Mouse (Mus musculus) lung, embryonic 14.5 days (tissue): ENCODE measurements around the gene Sphk2. TPM values are rescaled to one million over a fixed set of nuclear protein-coding genes. Genes with fewer than 3 reads are reported as not detected.

Source experiments
- ATAC-seq: fragments of 200-750 bp; cut with Nextera tagmentation; 2 replicates; pipeline ENCODE4 v1.8.0; 2017; ENCODE audit warnings: mild to moderate bottlenecking, moderate TSS enrichment, moderate library complexity; ENCODE audit not compliant: insufficient read depth
- DNase-seq: peaks from one replicate; pipeline ENCODE4 v3.0.0-alpha.2; 2015
- H3K27ac ChIP-seq: fragments of 300-500 bp; sonication (generic); 2 replicates; pipeline ENCODE4 v1.5.1; 2014; ENCODE audit warnings: low read depth, mild to moderate bottlenecking, moderate library complexity
- H3K27me3 ChIP-seq: fragments of 300-500 bp; sonication (generic); 2 replicates; pipeline ENCODE4 v1.6.1; 2014; ENCODE audit warnings: low read length, control low read depth; ENCODE audit not compliant: insufficient read depth
- H3K36me3 ChIP-seq: fragments of 300-500 bp; sonication (generic); 2 replicates; pipeline ENCODE4 v1.6.1; 2014; ENCODE audit warnings: control low read depth; ENCODE audit not compliant: insufficient read depth
- H3K4me1 ChIP-seq: fragments of 300-500 bp; sonication (generic); 2 replicates; pipeline ENCODE4 v1.6.1; 2014; ENCODE audit warnings: antibody characterized with exemption, control low read depth; ENCODE audit not compliant: insufficient read depth
- H3K4me2 ChIP-seq: fragments of 300-500 bp; sonication (generic); 2 replicates; pipeline ENCODE4 v1.6.1; 2014; ENCODE audit warnings: mild to moderate bottlenecking
- H3K4me3 ChIP-seq: fragments of 300-500 bp; sonication (generic); 2 replicates; pipeline ENCODE4 v1.5.1; 2014; ENCODE audit warnings: low read depth, low read length
- H3K9ac ChIP-seq: fragments of 300-500 bp; sonication (generic); 2 replicates; pipeline ENCODE4 v1.6.1; 2014
- H3K9me3 ChIP-seq: fragments of 300-500 bp; sonication (generic); 2 replicates; pipeline ENCODE4 v1.6.1; 2016; ENCODE audit warnings: low read depth, low read length, control low read depth
- CTCF ChIP-seq: IDR thresholded peaks from 2 replicates; pipeline ENCODE4 v1.5.1; 2016; ENCODE audit warnings: antibody characterized with exemption, low read depth
- WGBS: fragments of 180-500 bp; shearing (Covaris S2); extraction: QIAGEN DNeasy Blood & Tissue Kit; methylation state at CpG from one replicate; pipeline ENCODE4 v1.1.7; 2014; 5-methylcytosine and 5-hydroxymethylcytosine counted together
- polyA plus RNA-seq: library from polyadenylated mRNA; unstranded; fragments of >200 nt; fragmentation: Nextera tagmentation; extraction: Ambion mirVana; gene quantifications from 2 replicates; pipeline ENCODE4 v1.2.1, GENCODE M21; 2014

Sphk2 gene
- polyA plus RNA-seq, 1 experiment from 2014 or later: 23.8 TPM

- Histone ChIP-seq H3K4me2 (peak overlapping the region; percentile 95), H3K4me3 (peak overlapping the region; percentile 55), H3K27me3 (no peaks in the 10 kb centered on the region), H3K9me3 (no peaks in the 10 kb centered on the region), H3K36me3 (peaks cover 26% of the 10 kb centered on the region), H3K9ac (peak overlapping the region; percentile 64), H3K4me1 (peaks cover 23% of the 10 kb centered on the region), H3K27ac (peak overlapping the region; percentile 72)
- ATAC-seq (no peak), DNase-seq (peak; percentile 85)
- WGBS: under 1% methylated on average over 44 of the region's 45 CpGs
- TF ChIP-seq CTCF: no peak
Observed at GRCm38 (mm10) chr7:45706721-45707241, 11.0 kb downstream of the Sphk2 start.

- ATAC-seq: 0 out of 2 replicates have a peak, but pooled peaks have one; percentile 6
- DNase-seq: peak; percentile 65
- peak overlapping the region; percentile 55 for H3K4me3 ChIP-seq
- no peaks in the 10 kb centered on the region for H3K27me3 ChIP-seq
- H3K9ac ChIP-seq: peak overlapping the region; percentile 64
- H3K36me3 ChIP-seq: peaks cover 17% of the 10 kb centered on the region
- peaks cover 23% of the 10 kb centered on the region for H3K4me1 ChIP-seq
- peak overlapping the region; percentile 95 for H3K4me2 ChIP-seq
- no peak for TF ChIP-seq CTCF
- H3K27ac ChIP-seq: 0 out of 2 replicates have a peak overlapping the region, but pooled peaks have one; percentile 80
- no peaks in the 10 kb centered on the region for H3K9me3 ChIP-seq
- WGBS: under 1% methylated on average over 7 of the region's 7 CpGs
Observed at GRCm38 (mm10) chr7:45705873-45706281, 11.9 kb downstream of the Sphk2 start.

- TF ChIP-seq CTCF: no peak
- DNase-seq: no peak
- Histone ChIP-seq H3K9ac (peak overlapping the region; percentile 48), H3K4me3 (peak overlapping the region; percentile 55), H3K27me3 (peaks cover 3% of the 10 kb centered on the region), H3K4me1 (peaks cover 25% of the 10 kb centered on the region), H3K9me3 (no peaks in the 10 kb centered on the region), H3K4me2 (peak overlapping the region; percentile 95), H3K27ac (peak overlapping the region; percentile 80), H3K36me3 (peaks cover 13% of the 10 kb centered on the region)
- WGBS: 0% methylated on average over 21 of the region's 21 CpGs
- ATAC-seq: 0 out of 2 replicates have a peak, but pooled peaks have one; percentile 1
Observed at GRCm38 (mm10) chr7:45705443-45705864, 12.3 kb downstream of the Sphk2 start.

- no peak for TF ChIP-seq CTCF
- peaks cover 9% of the 10 kb centered on the region for H3K27me3 ChIP-seq
- H3K4me2 ChIP-seq: peak within 1 kb of the TSS; percentile 95
- DNase-seq (peak; percentile 99), ATAC-seq (peak; percentile 87)
- H3K4me3 ChIP-seq: peak within 1 kb of the TSS; percentile 55
- H3K4me1 ChIP-seq: peaks cover 26% of the 10 kb centered on the region
- H3K9ac ChIP-seq: peak within 1 kb of the TSS; percentile 48
- H3K27ac ChIP-seq: peak within 1 kb of the TSS; percentile 80
- H3K9me3 ChIP-seq: no peaks in the 10 kb centered on the region
- peaks cover 7% of the 10 kb centered on the region; the same call in 1 of the 2 replicates for H3K36me3 ChIP-seq
- WGBS: under 1% methylated on average over 36 of the region's 36 CpGs
Observed at GRCm38 (mm10) chr7:45704730-45705442, 12.9 kb downstream of the Sphk2 start, which contains the start of gene Dbp. TSS of gene Dbp (plus strand) at chr7:45705088.

- Histone ChIP-seq H3K9ac (peak overlapping the region; percentile 38), H3K36me3 (no peaks in the 10 kb centered on the region), H3K4me2 (peak overlapping the region; percentile 95), H3K9me3 (no peaks in the 10 kb centered on the region), H3K4me3 (peak overlapping the region; percentile 37), H3K27me3 (peaks cover 17% of the 10 kb centered on the region), H3K4me1 (peaks cover 26% of the 10 kb centered on the region), H3K27ac (peak overlapping the region; percentile 78)
- under 1% methylated on average over 13 of the region's 13 CpGs for WGBS
- ATAC-seq (peak; percentile 46), DNase-seq (peak; percentile 81)
- no peak for TF ChIP-seq CTCF
Observed at GRCm38 (mm10) chr7:45704046-45704559, 13.7 kb downstream of the Sphk2 start.

- H3K4me2 ChIP-seq: peak overlapping the region; percentile 95
- peak overlapping the region; percentile 78 for H3K27ac ChIP-seq
- H3K4me3 ChIP-seq: peak overlapping the region; percentile 37
- peaks cover 26% of the 10 kb centered on the region for H3K4me1 ChIP-seq
- no peaks in the 10 kb centered on the region for H3K36me3 ChIP-seq
- peaks cover 22% of the 10 kb centered on the region for H3K27me3 ChIP-seq
- peak overlapping the region; percentile 38 for H3K9ac ChIP-seq
- no peaks in the 10 kb centered on the region for H3K9me3 ChIP-seq
- ATAC-seq (no peak), DNase-seq (no peak)
- no peak for TF ChIP-seq CTCF
- WGBS: 37% methylated on average over 12 of the region's 12 CpGs
Observed at GRCm38 (mm10) chr7:45703521-45704033, 14.2 kb downstream of the Sphk2 start.
